Mouse (Mus musculus): Measurements from ENCODE around the gene Celsr1. TPM values are rescaled to one million over a fixed set of nuclear protein-coding genes. Genes with fewer than 3 reads are reported as not detected.

The Celsr1 gene
- total RNA-seq, 2 experiments from 2014 or later, result 0.73 to 0.88 TPM

DNA sequence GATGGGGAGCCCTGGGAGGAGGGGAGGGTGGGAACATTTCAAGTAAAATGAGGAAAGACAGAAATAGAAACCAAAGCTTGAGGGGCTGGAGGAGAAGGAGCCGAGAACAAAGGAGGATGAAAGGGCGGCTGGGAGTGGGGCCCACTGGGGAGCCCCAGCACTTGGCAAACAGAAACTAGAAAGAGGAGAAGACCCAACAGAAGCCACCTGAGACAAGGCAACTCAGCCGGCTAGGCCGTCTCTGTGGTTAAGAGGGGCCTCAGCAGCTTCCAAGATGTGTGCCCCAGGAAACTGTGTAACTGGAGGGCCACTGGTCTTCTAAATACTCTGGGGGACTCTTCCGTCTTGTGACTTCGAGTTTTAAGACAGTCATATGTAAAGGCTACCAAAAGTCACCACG lies 72.4 kb downstream of the Celsr1 start:
- no peak for DNase-seq

DNA sequence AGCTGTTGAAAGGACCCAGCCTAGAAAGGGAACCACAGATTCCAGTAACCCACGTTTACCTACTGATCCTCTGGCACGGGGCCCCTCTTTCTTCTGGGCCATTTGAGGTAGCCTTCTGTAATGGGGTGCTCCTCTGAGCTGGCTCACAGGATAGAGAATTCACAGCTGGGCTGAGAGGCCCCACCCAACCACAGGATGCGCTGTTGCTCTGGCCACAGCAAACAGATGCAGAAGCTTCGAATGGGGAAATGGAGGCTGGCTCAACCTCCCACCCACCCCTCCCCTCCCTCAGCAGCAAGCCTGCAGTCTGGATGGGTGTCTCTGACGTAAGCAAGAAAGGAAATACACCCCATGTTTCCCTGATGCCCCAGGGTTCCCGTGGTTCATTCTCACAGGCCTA lies 77.4 kb downstream of the Celsr1 start:
- no peak for DNase-seq

DNA sequence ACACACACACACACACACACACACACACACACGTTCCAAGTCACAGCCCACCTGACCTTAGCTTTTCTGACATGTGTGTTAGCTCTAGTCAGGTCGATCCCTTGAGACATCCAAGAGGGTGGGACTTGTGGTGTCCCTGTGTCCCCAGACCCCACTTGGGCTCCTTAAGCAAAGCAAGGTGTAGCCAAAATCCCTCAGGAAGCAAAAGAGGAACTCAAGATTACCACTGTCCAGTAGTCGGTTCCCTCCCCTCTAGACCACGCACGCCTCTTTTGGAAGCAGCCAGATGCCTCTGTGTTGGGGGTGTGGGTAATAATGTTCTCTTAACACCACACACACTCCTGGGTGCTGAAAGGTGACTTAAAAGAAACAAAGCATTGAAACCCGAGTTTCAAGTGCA lies 80.1 kb downstream of the Celsr1 start:
- DNase-seq, result no peak

DNA sequence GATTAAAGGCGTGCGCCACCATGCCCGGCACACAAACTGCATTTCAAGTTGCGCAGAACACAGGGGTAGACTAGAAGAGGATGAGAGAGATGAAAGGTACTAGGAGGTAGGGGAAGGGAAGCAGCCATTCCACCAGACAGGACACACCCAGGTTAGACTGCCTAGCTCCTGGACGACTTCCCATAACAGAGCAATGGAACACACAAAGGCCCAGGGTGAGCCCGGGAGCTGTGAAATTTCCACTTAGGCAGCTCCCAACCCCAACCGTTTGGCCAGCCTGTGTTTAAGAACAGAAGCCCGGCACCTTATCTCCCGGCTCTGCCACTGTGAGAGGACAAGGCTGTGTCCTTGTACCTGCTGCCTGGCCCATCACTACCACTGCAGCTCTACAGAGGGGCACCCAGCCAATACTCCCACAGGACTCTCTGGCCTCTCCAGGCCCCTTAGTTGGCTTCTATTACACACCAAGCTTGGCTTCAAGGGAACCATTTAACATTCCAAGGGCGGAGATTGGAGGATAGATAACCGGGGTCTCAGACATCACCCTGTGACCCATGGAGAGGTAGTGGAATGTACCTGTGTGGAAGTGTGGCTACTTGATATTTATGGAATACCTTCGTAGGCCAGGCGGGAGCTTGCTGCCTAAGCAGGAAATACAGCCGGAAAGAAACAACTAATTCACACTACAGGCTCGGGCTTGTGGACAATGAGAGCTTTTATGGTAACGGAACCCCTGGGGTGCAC lies 84.0 kb downstream of the Celsr1 start:
- DNase-seq, result no peak

DNA sequence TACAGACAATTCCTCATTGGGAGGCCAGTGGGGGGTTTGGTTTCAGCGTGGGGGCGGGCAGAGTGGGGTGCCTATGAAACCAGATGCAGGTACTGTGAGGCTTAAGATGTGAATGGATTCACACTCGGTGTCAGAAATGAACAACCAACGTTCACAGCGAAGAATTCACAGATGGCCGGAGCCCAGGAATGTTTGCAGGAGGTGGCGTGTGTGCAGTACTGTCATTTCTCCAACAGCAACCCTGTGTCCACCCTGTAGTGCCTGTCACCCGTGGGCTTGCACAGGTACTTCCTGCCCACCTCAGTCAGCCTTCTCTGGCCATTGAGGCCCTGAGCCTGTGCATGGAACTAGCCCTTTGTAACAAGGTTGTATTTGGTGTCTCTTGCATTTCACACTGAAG lies 85.6 kb downstream of the Celsr1 start:
- no peak for DNase-seq

DNA sequence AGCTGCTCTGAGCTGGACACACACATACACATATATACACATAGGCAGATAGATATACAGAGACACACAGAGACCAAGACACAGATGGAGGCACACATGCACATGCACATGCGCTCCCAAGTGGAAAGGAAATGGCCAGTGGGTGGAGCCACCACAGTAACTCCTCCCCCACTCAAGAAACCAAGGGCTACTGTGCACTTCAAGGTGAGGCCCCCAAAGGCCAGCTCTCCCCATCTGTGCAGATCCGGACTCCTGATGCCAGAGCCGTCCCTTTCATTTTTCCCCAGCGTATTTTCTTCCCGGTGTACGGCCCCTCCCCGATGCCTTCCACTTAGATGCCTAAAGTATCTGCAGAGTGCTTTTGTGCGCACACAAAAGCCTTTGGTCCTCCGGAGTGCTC lies 86.0 kb downstream of the Celsr1 start:
- DNase-seq, result no peak

DNA sequence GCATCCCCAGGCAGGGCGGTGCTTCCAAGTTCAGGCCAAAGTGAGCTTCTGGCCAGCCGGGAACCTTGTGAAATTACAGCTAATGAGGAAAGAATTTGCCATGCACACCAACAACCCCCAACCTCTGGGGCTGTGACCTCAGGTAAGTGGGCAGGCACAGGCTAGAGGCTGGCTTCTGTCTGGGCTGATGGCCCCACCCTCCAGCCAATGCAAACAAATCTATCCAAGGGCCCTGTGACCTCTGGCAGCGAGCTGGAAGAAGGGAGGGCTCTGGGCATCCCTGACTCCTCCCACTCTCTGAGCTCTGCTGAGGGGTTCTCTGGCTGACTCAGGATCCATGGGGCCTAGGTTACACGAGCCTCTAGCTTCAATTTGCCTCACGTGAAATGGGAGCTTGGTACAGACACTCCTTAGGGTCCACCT lies 97.9 kb downstream of the Celsr1 start:
- no peak for DNase-seq

DNA sequence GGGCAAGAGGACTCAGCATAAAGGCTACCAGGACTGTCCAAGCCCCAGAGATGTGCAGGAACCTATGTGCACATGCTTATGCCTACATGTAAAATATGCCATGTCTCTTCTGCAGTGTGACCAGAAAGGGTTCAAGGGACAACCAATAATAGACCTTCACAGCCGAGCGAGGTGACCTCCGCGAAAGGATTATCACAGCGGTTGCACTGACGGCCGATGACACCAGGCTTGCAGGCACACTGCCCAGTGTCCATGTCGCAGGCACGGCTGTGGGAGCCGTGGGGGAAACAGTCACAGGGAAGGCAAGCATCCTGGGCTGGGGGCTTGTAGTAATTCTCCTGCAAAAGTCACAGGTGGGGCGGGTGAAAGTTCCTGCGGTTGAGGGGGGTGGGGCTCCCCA lies 105.4 kb downstream of the Celsr1 start:
- DNase-seq, result no peak

DNA sequence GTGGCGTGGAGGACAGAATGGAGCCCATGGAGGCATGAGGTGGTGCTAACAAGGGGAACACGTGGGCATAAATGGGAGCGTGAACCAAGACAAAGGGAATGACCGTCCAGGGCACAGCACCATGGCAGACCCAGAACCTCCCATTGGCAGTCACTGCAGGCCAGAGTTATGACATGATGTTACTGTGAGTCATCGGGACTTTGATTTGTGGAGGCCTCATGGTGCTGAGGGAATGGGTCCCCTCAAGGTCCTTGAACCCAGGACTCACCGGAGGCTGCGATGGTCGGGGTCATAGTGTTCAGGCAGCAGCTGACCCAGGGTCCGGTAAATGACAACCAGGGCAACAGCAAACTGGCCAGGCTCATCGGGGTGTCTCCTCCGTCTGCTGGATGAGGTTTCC lies 111.7 kb downstream of the Celsr1 start:
- DNase-seq, result no peak

DNA sequence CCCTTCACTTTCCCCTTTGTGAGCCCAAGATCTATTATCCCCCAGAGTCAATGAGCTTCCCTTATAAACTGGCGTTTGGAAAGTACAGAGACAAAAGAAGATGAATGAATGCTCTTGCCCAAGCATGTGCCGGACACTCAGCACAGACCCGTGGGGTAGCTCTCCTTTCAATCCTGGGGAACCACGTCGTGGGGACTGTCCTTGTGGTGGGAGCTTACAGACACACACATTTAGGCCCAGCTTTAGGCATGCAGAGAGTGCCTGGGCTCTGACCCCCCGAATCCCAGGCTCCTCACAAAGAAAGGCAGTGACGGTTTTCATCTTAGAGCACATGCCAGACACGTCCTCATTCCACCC lies 113.7 kb downstream of the Celsr1 start:
- DNase-seq, result no peak

DNA sequence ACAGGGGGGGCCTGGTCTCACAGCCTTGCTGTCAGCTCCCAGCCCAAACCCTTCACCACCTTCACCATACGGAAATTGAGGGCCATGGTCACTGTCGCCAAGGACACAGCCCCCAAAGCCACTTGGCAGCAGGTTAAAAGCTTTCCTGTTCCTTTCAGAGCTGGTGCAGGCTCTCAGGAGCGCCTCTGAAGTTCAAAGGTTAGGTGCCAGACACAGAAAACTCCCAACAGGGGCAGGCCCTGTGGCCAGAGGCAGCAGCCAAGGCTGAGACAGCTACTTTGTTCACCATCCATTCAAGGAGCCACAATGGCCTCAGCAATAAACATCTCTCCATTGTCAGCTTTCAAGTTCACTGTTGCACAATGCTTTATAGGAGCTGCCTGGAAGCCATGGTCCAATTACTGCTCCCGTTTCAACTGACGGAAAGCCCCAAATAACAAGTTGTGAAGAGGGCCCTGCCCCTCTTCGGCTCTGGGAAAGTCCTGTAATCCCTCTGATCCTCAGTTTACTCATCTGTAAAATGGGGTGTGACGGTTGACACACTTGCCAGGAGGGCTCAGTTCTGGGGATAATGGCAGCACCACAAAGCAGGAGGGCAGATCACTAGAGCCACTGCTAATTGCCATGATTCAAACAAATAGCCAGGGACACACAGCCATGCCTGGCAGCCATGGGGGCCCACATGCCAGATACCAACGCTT lies 114.2 kb downstream of the Celsr1 start:
- DNase-seq, result no peak

DNA sequence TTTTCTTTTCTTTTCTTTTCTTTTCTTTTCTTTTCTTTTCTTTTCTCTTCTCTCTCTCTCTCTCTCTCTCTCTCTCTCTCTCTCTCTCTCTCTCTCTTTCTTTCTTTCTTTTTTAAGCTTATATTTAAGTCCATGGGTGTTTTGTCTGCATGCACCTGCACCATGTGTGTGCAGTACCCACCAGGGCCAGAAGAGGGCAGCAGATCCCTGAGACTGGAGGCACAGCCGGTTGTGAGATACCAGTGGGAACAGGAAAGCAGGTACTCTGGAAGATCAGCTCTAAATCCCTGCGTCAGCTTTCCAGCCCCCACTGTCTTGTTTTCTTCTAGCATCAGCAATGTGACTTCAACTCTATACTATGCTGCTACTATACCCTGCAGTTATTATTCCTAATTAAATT lies 120.0 kb downstream of the Celsr1 start:
- peak; percentile 66 for DNase-seq

DNA sequence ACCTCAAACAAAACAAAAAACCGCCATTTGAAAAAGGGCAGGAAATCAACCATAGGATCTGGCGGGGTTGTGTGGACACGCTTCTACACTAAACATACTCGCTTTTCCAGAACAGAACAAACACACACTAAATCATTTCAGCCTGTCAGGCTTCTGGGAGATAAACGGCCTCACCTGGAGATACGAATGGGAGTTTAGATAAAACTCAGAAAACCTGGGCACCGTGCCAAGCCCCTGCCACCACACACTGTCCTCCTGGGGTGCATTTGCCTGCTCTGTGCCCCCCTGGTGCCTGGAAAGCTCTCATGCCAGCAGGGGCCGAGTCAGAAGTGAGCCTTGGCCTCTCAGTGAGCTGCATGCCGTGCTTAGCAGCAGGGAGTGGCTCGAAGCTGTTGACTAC lies 123.6 kb downstream of the Celsr1 start:
- DNase-seq, result no peak

DNA sequence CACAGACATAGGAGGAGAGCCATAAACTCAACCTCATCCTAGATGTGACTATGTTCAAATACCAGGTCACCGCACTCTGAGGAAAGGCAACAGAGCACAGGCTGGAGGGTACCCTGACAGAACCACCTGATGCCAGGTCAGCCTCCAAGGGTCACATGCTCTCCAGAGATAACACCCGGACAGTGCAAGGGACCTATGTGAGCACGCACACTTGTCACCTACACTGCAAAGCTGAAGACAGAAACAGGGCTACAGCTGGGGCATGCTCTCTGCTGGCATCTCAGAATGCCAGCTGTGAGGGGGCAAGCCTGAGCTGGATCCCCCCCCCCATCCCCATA lies 124.1 kb downstream of the Celsr1 start:
- DNase-seq, result no peak

DNA sequence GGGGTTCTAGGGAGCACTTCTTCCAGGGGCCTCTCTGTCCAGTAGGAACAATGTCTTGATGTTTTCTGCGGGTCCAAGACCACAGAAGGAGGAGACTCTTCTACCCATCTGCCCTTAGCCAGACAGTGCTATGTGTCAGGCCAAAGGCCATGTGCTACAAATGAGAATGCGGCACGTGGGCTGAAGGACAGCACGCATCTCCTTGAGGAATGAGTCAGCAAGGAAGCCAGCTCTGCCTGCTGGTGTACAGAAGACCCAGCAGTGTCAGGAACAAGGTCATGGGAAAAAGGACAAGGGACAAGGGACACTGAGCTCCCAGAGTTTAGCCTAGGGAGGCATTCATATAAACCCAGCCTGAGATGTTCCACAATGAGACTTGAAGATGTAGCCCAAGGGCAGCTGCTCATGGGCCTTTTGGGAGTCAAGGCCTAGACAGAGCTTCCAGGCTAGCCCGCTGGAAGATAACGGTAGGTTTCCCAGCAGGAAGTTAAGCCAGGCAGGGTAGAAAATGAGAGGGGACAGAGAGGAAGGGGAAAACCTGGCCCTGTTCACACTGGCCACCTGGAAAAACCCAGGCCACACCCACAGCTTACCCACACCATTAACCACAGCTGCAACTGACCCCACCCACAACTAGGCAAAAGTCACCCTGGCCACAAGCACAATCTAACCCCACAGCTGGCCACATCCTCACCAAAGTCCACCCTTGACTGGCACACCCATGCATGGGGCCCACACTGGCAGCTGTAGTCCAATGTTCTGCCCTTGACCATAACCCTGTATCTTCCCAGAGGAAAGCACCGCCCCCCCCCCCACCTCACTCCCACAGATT lies 124.7 kb downstream of the Celsr1 start:
- no peak for DNase-seq

DNA sequence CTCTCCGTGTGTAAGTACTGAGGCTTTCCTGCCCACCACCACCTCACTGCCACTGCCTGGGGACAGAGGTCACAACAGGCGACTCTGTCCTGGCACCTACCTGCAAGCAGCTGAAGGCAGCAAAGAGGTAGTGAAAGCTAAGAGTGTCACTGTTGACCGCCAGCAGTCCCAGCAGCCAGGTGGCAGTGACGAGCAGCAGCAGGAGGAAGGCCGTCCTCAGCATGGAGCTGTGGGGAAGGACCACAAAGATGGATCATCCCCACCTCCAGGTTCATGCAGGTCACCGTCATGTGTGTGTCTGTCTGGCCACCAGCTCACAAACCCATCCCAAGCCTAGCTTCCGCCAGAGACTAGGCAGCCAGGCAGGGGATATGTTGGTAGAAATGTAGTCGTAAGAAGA lies 129.8 kb downstream of the Celsr1 start:
- DNase-seq, result no peak

DNA sequence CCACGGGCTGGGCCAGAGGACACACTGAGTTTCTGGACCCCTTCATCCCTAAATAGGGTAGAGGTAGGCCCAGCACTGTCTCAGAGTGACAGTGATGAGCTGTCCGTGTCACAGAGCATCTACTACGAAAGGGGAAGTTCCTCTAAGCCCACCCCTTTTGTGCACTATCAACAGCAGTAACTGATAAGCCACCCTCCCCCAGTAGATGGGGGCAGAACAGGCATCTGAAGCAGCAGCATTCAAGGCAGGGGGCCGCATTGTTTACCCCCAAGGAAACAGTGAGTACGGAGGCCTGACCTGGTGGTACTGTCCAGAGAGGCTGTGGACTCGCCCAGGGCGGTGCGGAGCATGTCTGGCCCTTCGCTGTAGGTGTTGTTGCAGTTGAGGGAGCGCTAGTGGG lies 131.1 kb downstream of the Celsr1 start:
- no peak for DNase-seq

DNA sequence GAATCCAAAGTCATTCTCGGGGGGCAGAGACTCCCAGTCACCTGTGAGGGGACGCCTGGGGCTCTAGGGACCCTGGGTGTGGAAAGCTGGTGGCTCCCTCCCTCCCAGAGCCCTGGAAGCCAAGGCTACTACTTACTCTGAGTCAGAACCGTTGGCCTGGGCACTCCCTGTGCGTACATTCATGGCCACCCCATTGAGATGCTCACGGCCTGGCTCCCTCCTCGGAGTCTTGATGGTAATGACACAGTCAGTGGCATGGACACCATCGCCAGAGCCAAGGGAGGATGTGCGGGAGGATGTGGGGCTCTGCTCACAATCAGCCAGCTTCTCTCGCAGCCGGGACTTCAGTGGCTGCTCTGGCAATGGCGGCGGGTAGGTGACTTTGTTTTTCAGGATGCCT lies 132.8 kb downstream of the Celsr1 start:
- no peak for DNase-seq

DNA sequence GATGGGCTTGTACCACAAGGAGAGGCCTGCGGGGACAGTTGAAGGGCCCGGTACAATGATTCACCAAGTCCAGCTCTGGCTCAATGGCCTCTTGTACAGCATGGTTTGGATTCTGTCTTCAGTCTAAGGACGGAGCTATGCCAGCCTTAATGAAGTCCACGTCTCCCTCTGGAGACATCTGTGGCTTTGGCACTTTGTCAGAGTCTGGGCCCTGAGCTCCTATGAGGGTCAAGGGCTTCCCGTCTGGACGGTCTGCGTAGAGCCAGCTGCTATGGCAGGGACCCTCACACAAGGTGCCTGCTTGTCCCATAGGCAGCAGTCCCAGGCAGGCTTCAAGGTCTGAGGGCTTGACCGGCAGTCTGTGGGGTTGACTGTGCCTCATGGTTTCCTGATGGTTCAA lies 133.3 kb downstream of the Celsr1 start:
- DNase-seq, result no peak

DNA sequence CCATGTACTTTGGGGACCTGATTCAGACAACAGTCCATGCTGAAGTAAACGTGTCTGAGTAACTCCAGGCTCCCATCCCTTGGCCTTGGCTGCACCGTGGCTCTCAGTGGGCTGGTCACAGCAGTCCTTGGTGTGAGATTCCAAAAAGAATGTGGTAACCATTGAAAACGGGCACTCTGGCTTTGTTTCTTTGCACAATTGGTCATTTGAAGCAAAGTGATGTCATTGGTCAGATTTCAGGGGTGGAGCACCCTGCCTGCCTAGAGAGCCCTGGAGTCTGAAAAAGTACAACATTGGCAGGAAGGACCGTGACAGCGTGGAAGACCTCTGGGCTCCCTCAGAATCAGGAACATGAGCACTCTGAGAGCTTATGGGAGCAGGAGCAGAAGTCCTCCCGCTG lies 134.2 kb downstream of the Celsr1 start:
- no peak for DNase-seq

DNA sequence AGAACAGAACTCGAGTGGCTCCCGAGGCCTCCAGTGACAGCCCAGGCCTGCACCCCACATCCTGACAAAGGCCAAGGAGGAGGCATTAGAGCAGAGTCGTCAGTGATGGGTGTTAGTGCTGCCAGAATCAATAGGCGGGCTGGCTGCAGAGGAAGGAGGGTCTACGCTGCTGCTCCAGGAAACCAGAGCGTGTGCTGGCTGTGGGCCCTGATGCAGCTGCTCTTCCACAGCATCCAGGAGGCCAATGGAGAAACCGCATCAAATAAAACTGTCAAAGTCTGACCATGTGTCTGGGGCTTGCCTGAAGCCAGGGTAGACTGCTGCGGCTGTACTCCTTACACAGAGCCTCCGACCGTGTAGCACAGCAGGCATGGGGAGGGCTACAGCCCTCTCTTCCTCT lies 136.5 kb downstream of the Celsr1 start:
- DNase-seq, result no peak

DNA sequence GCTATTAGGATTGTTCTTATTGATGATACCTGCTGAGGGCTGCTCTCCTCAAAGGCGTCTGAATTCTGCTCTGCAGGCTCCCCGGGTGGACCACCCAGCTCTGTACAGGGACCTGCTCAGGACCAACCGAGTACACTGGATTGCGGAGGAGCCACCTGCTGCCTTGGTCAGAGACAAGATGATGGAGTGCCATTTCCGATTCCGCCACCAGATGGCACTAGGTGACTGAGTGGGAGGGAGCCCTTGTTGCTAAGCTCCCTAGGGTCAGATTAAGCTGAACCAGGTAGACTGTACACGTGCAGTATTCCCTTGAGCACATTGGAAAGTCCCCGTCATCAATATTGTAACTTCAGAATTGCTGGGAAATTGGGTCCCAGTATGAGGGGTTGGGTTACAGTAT lies 137.3 kb downstream of the Celsr1 start:
- DNase-seq, result peak; percentile 83

DNA sequence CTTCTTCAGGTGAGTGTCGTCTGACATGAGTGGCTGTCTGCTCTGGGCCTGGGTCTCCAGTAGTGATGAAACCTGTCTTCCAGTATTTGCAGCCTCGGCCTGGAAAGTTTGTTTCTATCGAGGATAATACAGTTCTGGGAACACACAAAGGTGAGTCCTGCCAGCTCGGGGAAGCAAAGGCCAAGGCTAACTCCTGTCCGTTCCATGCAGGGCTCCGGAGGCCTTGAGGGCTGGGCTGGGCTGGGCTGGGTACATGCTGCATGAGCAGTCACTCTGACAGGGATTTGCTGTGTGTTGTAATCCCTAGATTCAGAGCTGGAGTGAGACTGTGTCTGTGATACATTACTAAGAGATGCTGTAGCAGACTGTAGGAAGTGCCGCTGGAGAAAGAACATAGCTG lies 139.7 kb downstream of the Celsr1 start:
- no peak for DNase-seq
